Mouse (Mus musculus) E14TG2a.4 (cell line): ENCODE measurements at regions not wholly inside any gene's neighbourhood (a gene's known extent, or its start where the extent isn't known, plus 50 kb on each side); places are given as distances from the start of the nearest gene placed in this dataset.

ENCODE experiments used
- CTCF ChIP-seq: conservative IDR thresholded peaks from 2 replicates; pipeline ENCODE4 v1.5.1; 2014; ENCODE audit warnings: low read length
- NANOG ChIP-seq: IDR thresholded peaks from 2 replicates; pipeline ENCODE4 v1.6.1; 2014; ENCODE audit warnings: borderline replicate concordance, low read length, mixed read lengths

- TF ChIP-seq CTCF, result no peak
- TF ChIP-seq NANOG, result no peak
These were observed 529.5 kb upstream of the Mef2c start for GRCm38 (mm10) chr13:82974210-82974811.
